19 mouse cellular contexts compared by ENCODE assay signal in genomic region chr17:84226231-84226630, GRCm38 (mm10). TPM values are rescaled to one million over a fixed set of nuclear protein-coding genes. Genes with fewer than 3 reads are reported as not detected.
DNase-seq lines count a peak whose midpoint lies in the region; ATAC-seq and TF ChIP-seq lines count a peak whose summit lies in the region.
"Had no signal": no experiment of that assay in that cellular context is flagged by ENCODE, and none has a peak within 500 bp of the region (broad histone marks: within the 10 kb centered on the region; RNA-seq: fewer than 3 reads in every experiment).

No protein-coding gene starts in this region.

- peak; percentile 23; the same call in 1 of the 2 replicates for ATAC-seq in intestine, embryonic 16.5 days
- ATAC-seq in intestine, postnatal 0 days, result no peak
- peak; percentile 71 for ATAC-seq in activated CD4-positive, CD25-positive, alpha-beta regulatory T cell, adult 4 months
- peak; percentile 48 for ATAC-seq in megakaryocyte progenitor cell, adult 5-6 weeks (replicated peaks; ENCODE audit: poor library complexity)
- ATAC-seq: forebrain, postnatal 0 days had no signal

- TF ChIP-seq CTCF in intestine, postnatal 0 days (IDR thresholded peaks at IDR 0.05; ENCODE audit: low read depth), result no peak

- no peak overlapping the region for H3K4me3 ChIP-seq in intestine, embryonic 16.5 days (ENCODE audit: low read length)
- H3K4me3 ChIP-seq in intestine, postnatal 0 days (ENCODE audit: low read depth, low read length), result no peak overlapping the region
- H3K4me3 ChIP-seq: embryonic facial prominence, embryonic 13.5 days; layer of hippocampus, adult 2 months; limb, embryonic 10.5 days; liver, embryonic 13.5 days; midbrain, embryonic 12.5 days; neural tube, embryonic 15.5 days had no signal

- no peaks in the 10 kb centered on the region for H3K9me3 ChIP-seq in intestine, embryonic 16.5 days (ENCODE audit: control insufficient read depth, low read length)
- no peaks in the 10 kb centered on the region for H3K9me3 ChIP-seq in intestine, postnatal 0 days (ENCODE audit: control insufficient read depth)
- H3K9me3 ChIP-seq: embryonic facial prominence, embryonic 13.5 days; limb, embryonic 10.5 days; liver, embryonic 13.5 days; midbrain, embryonic 12.5 days; neural tube, embryonic 15.5 days had no signal

- no peak overlapping the region for H3K4me2 ChIP-seq in intestine, embryonic 16.5 days (ENCODE audit: low read depth, low read length)
- no peak overlapping the region for H3K4me2 ChIP-seq in intestine, postnatal 0 days (replicated peaks; ENCODE audit: low read depth)
- H3K4me2 ChIP-seq: embryonic facial prominence, embryonic 13.5 days; liver, embryonic 13.5 days; midbrain, embryonic 12.5 days; neural tube, embryonic 15.5 days had no signal

- WGBS in intestine, embryonic 16.5 days, result 60% methylated on average over 5 of the region's 5 CpGs
- 66% methylated on average over 5 of the region's 5 CpGs for WGBS in intestine, postnatal 0 days

- peak; percentile 57 for DNase-seq in CD4-positive, CD25-positive, alpha-beta regulatory T cell, adult 2 months (ENCODE audit: low read depth, low spot score)
- DNase-seq in right cerebral cortex, postnatal 10 days (ENCODE audit: low spot score in 2 of 2), result no peak
- DNase-seq in adrenal gland, adult (ENCODE audit: inconsistent age in 2 of 2, low spot score in 1 of 2), result no peak
- DNase-seq: cerebellum, adult 9-11 months; forebrain, postnatal 0 days; heart, adult 11 months; heart, postnatal 10 days; liver, embryonic 13.5 days; lung, postnatal 10 days; thymus, adult 2 months had no signal

- no peaks in the 10 kb centered on the region for H3K4me1 ChIP-seq in intestine, embryonic 16.5 days (ENCODE audit: control insufficient read depth, insufficient read depth, low read length)
- H3K4me1 ChIP-seq in intestine, postnatal 0 days (replicated peaks; ENCODE audit: control insufficient read depth, insufficient read depth, low read length), result no peaks in the 10 kb centered on the region
- H3K4me1 ChIP-seq: embryonic facial prominence, embryonic 13.5 days; midbrain, embryonic 12.5 days; neural tube, embryonic 15.5 days had no signal

- H3K36me3 ChIP-seq in intestine, embryonic 16.5 days (ENCODE audit: control insufficient read depth, insufficient read depth, low read length), result no peaks in the 10 kb centered on the region
- peaks cover 25% of the 10 kb centered on the region for H3K36me3 ChIP-seq in intestine, postnatal 0 days (ENCODE audit: control insufficient read depth, insufficient read depth)

- H3K27ac ChIP-seq in intestine, embryonic 16.5 days (ENCODE audit: low read length), result no peak overlapping the region
- H3K27ac ChIP-seq in intestine, postnatal 0 days (ENCODE audit: low read depth, low read length), result no peak overlapping the region
- H3K27ac ChIP-seq: embryonic facial prominence, embryonic 13.5 days; layer of hippocampus, adult 2 months; limb, embryonic 10.5 days; liver, embryonic 13.5 days; midbrain, embryonic 12.5 days; neural tube, embryonic 15.5 days had no signal

- H3K9ac ChIP-seq in intestine, embryonic 16.5 days (ENCODE audit: low read depth, low read length), result no peak overlapping the region
- no peak overlapping the region for H3K9ac ChIP-seq in intestine, postnatal 0 days (ENCODE audit: low read depth, low read length)
- H3K9ac ChIP-seq: embryonic facial prominence, embryonic 13.5 days; forebrain, postnatal 0 days; liver, embryonic 13.5 days; midbrain, embryonic 12.5 days; neural tube, embryonic 15.5 days had no signal

- H3K27me3 ChIP-seq in intestine, embryonic 16.5 days (replicated peaks; ENCODE audit: control insufficient read depth, insufficient read depth, low read length), result no peaks in the 10 kb centered on the region
- H3K27me3 ChIP-seq in intestine, postnatal 0 days (replicated peaks; ENCODE audit: control insufficient read depth, insufficient read depth, low read length), result no peaks in the 10 kb centered on the region
- H3K27me3 ChIP-seq: embryonic facial prominence, embryonic 13.5 days; liver, embryonic 13.5 days; midbrain, embryonic 12.5 days; neural tube, embryonic 15.5 days had no signal

RNA-seq across cellular contexts. Expression of gene Zfp36l2, which starts 38.5 kb away (rescaled TPM):
- 14.4 and 16.2 TPM in 2 replicates for polyA plus RNA-seq in intestine, embryonic 16.5 days (2015; fragmentation: Nextera tagmentation; extraction: Ambion mirVana)
- polyA plus RNA-seq in intestine, postnatal 0 days (2015; fragmentation: Nextera tagmentation; extraction: Ambion mirVana), result 29.6 and 32.0 TPM in 2 replicates
- polyA plus RNA-seq in activated CD4-positive, CD25-positive, alpha-beta regulatory T cell, adult 4 months (2017; shearing (Covaris generic)), result 10 to 100 TPM; 31.3 to 64.3 TPM
- 269 and 286 TPM in 2 replicates for total RNA-seq in megakaryocyte progenitor cell, adult 5-6 weeks (2015)
- 98.9 and 112 TPM in 2 replicates for total RNA-seq in megakaryocyte progenitor cell, adult 5-6 weeks (2017)
